Mouse (Mus musculus) Patski (cell line): Measurements from ENCODE around the gene Tmem269. TPM values are rescaled to one million over a fixed set of nuclear protein-coding genes. Genes with fewer than 3 reads are reported as not detected.

Source experiments
- ATAC-seq: fragments of 100-300 bp; one replicate; pipeline ENCODE4 v1.8.0; 2021
- CTCF ChIA-PET: fragments of 350-600 bp; sonication (Branson Sonifier 250); formaldehyde crosslinking; loops from one replicate; lab custom pipeline; 2022; ENCODE audit warnings: inconsistent platforms; lab: Charles Lee
- POLR2A ChIA-PET: fragments of 350-600 bp; sonication (Branson Sonifier 250); formaldehyde crosslinking; loops from one replicate; lab custom pipeline; 2022; ENCODE audit warnings: antibody characterized with exemption, inconsistent platforms; lab: Charles Lee
- DNase-seq: peaks from one replicate; pipeline ENCODE4 v3.0.0-alpha.2; 2011; ENCODE audit warnings: low read depth, low spot score
- H3K27me3 ChIP-seq: fragments of 371-371 bp; one replicate; pipeline ENCODE4 v1.5.1; 2021
- CTCF ChIP-seq: fragments of 100-300 bp; IDR thresholded peaks from one replicate; pipeline ENCODE4 v1.5.1; 2021
- in situ Hi-C: fragments of 300-500 bp; cut with MboI; formaldehyde crosslinking; loops from 3 replicates; pipeline ENCODE4 v1.11.1; 2018; ENCODE audit warnings: low pct_unique_long_range_greater_than_20kb, mixed read lengths
- polyA plus RNA-seq: library from polyadenylated mRNA; unstranded; gene quantifications from one replicate; pipeline ENCODE4 v1.2.3, GENCODE M21; 2021

Tmem269 gene
- polyA plus RNA-seq, 1 experiment from 2014 or later = not detected

DNA sequence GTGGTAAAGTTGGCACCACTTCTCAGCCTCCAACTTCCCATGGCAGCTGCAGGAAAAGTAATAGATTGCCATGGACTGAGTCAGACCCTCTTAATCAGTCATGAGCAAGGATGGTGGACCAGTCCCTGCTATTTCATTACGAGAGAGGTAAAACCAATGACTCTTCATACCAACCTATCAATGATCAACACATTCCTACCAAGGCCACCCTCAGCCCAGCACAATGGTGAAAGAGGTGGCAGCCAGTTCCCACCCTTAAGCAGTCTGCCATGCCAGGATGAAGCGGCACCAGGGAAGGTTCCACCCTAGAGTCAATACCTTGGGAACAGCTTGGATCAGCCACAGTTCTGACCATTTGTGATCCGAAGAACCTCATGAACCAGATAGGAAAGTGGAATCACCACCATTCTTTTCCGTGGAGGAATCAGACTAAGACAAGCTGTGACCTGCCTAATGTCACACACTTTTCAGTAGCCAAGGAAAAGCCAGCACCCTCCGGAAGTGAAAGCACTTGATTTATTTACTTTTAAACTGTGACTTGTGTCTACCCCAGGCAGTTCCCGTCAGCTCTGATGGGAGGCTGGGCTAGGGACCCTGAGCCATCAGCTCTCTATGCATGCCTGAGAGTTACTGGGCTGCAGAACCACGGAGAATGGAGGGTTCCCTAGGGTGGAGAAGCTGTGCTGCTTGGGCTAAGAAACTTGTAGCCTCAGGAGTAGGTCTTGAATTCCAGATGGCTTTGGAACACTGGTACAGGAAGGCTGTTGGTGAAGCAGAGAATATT is 34.2 kb upstream of the Tmem269 start:
- POLR2A ChIA-PET = interaction anchor here (0.8 kb wide), 1 partner anchor 748 kb away, joined by 4 read pairs; no protein-coding TSS in a partner anchor
- in situ Hi-C loops = no loop called here
- CTCF ChIA-PET = interaction anchor here (1.0 to 1.3 kb wide), 3 partner anchors 13 to 49 kb away, joined by 3 read pairs; no protein-coding TSS in a partner anchor
- peak; percentile 27 for ATAC-seq
- no peak for TF ChIP-seq CTCF
- H3K27me3 ChIP-seq = no peaks in the 10 kb centered on the region
- no peak for DNase-seq

DNA sequence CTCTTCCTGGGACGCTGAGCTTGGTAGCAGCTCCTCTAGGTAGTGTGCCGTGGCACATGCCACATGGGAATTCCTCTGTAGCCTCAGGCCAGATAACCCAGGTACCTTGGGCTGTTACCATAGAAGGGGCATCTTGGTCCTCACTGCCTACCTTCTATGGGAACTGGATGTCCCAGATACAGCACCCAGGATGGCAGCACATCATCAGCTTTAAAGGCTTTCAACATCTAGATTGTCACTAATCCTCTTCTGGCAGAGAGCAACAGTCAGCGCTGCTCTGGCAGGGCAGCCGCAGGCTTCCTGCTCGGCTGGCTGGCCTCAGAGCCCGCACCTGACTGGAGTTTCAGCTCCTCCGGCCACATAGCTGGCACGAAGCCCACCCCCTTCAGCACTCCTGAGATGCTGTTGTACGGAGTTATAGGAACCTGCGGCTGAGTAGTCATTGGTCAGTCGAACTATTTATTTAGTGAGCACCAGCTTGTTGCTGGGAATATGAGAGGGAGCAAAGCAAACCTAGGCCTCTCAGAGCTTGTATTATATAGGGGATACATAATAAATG is 30.5 kb upstream of the Tmem269 start:
- TF ChIP-seq CTCF = no peak
- in situ Hi-C loops = loop anchor here (5.0 to 10.0 kb wide), 4 partner anchors 44 to 416 kb away; partner anchors contain the start of genes Foxj3, Frg2f1 and Ybx1
- POLR2A ChIA-PET = interaction anchor here (0.6 kb wide), 2 partner anchors 9 to 597 kb away, joined by 3 read pairs; no protein-coding TSS in a partner anchor
- DNase-seq (no peak), ATAC-seq (peak; percentile 26)
- CTCF ChIA-PET = interaction anchor here (0.9 to 3.1 kb wide), 8 partner anchors 9 to 90 kb away, joined by 3 to 17 read pairs (median 4); partner anchors contain the start of genes AU022252 and P3h1
- no peaks in the 10 kb centered on the region for H3K27me3 ChIP-seq

DNA sequence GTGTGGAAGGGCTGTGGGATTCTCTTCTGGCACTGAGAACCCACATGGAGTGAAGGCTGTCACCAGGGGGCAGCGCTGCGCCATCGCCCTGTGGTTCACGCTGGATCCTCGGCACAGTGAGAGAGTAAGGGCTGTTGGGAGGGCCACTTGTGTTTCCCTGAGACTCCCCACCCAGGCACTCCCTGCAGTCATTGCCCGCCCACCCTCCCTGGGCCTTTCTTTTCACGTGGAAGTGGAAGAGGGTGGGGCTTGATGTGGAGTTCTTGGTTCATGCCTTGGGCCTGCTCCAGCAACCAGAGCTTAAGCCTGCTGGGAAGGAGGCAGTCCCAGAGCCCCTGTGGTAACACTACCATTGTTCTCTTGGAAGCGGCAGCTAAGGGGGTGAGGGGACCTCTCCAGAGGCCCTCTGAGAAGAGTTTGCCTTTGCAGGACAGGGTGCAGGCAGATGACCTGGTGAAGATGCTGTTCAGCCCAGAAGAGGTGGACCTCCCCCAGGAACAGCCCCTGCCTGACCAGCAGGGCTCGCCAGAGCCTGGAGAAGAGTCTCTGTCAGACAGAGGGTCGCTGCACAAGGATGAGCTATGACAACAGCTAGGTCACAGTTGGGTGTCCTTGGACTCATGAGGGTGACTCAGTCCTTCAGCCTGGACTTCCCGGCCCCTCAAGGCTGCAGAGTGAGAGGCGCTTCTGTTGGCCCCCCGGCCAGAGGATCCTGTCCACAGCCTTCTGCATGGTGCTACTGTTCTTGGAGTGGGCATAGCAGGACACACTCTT is 29.6 kb upstream of the Tmem269 start:
- no peaks in the 10 kb centered on the region for H3K27me3 ChIP-seq
- ChIA-PET POLR2A (interaction anchor here (0.6 kb wide), 1 partner anchor 10 kb away, joined by 3 read pairs; no protein-coding TSS in a partner anchor), CTCF (interaction anchor here (0.9 to 3.1 kb wide), 9 partner anchors 8 to 131 kb away, joined by 3 to 17 read pairs (median 4); partner anchors contain the start of genes AU022252 and P3h1)
- TF ChIP-seq CTCF = no peak
- in situ Hi-C loops = loop anchor here (5.0 to 10.0 kb wide), 4 partner anchors 45 to 417 kb away; partner anchors contain the start of genes Foxj3, Frg2f1 and Ybx1
- DNase-seq (no peak), ATAC-seq (peak; percentile 41)

DNA sequence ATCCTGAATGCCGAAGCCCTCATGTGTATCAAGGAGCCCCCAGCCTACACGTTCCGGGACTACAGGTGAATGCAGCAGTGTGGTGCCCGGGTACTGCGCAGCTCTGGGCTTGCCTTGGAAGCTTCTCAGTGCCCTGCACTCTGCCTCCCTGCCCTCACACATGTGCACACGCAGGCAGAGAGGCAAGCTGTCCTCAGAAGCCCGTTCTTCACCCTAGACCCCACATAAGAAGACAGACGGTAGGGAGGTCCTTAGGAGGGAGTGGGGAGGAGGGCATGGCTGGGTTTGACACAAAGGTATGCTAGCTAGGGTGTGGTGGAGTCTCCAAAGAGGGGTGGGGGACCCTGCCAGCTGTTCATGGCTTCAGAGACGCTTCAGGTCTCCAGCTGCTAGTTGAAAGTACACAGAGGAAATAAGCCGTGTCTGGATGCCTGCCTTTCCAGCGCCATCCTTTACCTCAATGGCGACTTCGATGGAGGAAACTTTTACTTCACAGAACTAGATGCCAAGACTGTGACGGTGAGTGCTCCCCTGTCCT is 28.7 kb upstream of the Tmem269 start:
- DNase-seq (no peak), ATAC-seq (no peak)
- ChIA-PET POLR2A (no interaction called here), CTCF (interaction anchor here (1.1 to 3.1 kb wide), 5 partner anchors 7 to 132 kb away, joined by 3 to 17 read pairs (median 5); partner anchors contain the start of genes AU022252 and P3h1)
- TF ChIP-seq CTCF = no peak
- no peaks in the 10 kb centered on the region for H3K27me3 ChIP-seq
- in situ Hi-C loops = loop anchor here (5.0 to 10.0 kb wide), 4 partner anchors 46 to 418 kb away; partner anchors contain the start of genes Foxj3, Frg2f1 and Ybx1

DNA sequence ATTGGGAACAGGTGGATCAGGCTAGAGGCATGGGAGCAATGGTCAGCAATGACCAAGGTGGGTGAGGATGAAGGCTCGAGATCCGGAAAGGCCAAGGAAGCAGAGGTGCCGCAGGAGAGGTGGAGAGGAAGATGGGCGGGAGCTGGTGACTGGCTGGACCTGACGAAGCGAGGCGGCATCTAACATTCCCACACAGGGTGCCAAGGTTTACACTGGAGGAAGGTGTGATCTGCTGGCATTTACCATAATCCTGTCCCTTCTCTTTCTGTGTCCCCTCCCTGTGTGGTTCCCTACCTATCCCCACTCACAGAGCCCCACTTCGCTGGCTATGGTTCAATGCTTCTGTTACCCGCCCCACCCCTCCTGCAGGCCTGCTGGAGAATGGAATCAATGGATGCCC is 27.9 kb upstream of the Tmem269 start:
- ChIA-PET CTCF (interaction anchor here (1.0 to 3.1 kb wide), 6 partner anchors 7 to 93 kb away, joined by 3 to 17 read pairs (median 4); partner anchors contain the start of genes AU022252 and P3h1), POLR2A (no interaction called here)
- in situ Hi-C loops = loop anchor here (5.0 to 10.0 kb wide), 4 partner anchors 46 to 419 kb away; partner anchors contain the start of genes Foxj3, Frg2f1 and Ybx1
- TF ChIP-seq CTCF = no peak
- ATAC-seq (no peak), DNase-seq (no peak)
- H3K27me3 ChIP-seq = no peaks in the 10 kb centered on the region

DNA sequence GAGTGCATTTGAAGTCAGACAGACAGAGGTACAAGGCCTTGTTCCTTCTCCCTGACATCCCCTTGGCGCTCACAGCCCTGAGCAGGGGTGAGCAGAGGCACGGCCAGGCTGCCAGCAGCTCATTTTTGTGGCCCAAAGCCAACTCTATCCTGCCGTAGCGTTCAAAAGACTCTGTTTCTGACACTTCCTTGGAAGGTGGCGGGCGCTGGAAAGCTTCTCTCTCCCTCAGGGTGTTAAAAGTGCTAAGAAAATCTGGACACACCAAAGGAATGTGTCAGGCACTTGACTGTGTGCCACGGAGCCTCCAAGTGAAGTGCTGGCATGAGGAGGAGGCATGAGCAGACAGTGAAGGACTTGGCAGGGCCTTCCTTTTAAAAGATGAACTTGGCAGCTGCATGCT is 27.5 kb upstream of the Tmem269 start:
- CTCF ChIA-PET = interaction anchor here (0.7 to 3.1 kb wide), 6 partner anchors 9 to 93 kb away, joined by 3 to 17 read pairs (median 4); partner anchors contain the start of genes AU022252 and P3h1
- in situ Hi-C loops = loop anchor here (5.0 to 10.0 kb wide), 4 partner anchors 47 to 419 kb away; partner anchors contain the start of genes Foxj3, Frg2f1 and Ybx1
- DNase-seq (no peak), ATAC-seq (no peak)
- POLR2A ChIA-PET = no interaction called here
- TF ChIP-seq CTCF = no peak
- H3K27me3 ChIP-seq = no peaks in the 10 kb centered on the region

DNA sequence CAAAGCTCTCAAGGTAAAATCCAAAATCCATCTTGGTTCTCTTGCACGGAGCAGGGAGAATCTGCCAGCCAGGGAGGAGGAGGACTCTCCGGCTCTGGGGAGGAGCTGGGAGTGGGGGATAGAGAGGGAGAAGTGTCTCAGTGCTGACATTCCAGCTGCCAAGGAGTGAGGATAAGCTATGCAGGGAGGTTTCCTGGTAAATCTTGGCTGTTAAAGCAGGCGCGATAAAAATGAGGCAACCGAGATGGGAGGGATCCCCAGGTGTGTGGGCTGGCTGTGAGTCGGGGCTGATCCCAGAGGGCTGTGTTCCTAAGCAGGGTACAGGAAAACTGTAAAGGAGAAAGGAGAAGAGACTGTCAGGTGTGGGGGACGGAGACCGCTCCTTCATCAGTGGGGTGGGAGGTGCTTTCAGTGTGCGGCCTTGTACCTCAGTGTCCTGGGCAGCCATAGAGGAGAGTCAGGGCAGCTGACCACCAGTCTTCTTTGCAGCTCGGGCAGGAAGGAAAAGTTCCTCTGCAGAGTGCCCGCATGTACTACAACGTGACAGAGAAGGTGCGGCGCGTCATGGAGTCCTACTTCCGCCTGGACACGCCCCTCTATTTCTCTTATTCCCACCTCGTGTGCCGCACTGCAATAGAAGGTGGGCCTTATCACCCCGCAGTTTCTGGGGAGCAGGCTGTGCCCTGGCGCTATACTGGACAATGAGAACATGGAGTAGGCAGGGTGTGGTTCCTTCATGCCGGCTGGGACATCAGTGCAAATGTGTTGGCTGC is 26.6 kb upstream of the Tmem269 start:
- ATAC-seq = no peak
- POLR2A ChIA-PET = interaction anchor here (1.4 to 1.6 kb wide), 2 partner anchors 10 to 13 kb away, joined by 3 to 4 read pairs; no protein-coding TSS in a partner anchor

DNA sequence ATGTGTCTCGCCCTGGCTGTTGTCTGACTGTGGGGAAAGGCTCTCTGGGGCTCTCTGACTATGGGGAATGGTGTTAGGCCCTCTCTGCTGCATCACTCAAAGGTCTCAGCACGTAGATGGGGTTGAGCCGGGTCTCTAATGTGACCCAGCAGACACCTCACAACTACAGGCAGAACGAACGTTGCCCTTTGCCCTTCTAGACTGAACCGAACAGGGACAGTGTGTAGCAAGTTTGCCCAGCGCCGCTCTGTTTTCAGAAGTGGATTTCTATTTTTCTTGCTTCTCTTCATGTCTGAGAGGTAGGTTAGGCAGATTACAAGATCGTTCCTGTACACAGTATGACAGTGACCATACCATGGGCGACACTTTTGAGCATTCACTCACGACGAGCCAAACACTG is 24.6 kb upstream of the Tmem269 start:
- ChIA-PET CTCF (no interaction called here), POLR2A (no interaction called here)
- DNase-seq (no peak), ATAC-seq (no peak)
- in situ Hi-C loops = loop anchor here (5.0 to 10.0 kb wide), 3 partner anchors 175 to 422 kb away; partner anchors contain the start of genes Ccdc30, Foxj3 and Frg2f1
- no peak for TF ChIP-seq CTCF
- H3K27me3 ChIP-seq = no peaks in the 10 kb centered on the region

More for the DNA sequence above, 26.6 kb upstream of the Tmem269 start:
- in situ Hi-C loops = loop anchor here (5.0 to 10.0 kb wide), 5 partner anchors 48 to 420 kb away; partner anchors contain the start of genes Ccdc30, Foxj3, Frg2f1 and Ybx1
- no peaks in the 10 kb centered on the region for H3K27me3 ChIP-seq
- TF ChIP-seq CTCF = no peak
- CTCF ChIA-PET = interaction anchor here (0.7 to 2.3 kb wide), 4 partner anchors 10 to 93 kb away, joined by 3 to 5 read pairs (median 3); no protein-coding TSS in a partner anchor
- DNase-seq = no peak
